Mouse (Mus musculus) cortical plate, adult 2 months (tissue): ENCODE results near the gene Tnc.

Source experiments
- CTCF ChIP-seq: fragments of 200-500 bp; IDR thresholded peaks from 2 replicates; pipeline ENCODE4 v1.5.1; 2011; ENCODE audit warnings: mild to moderate bottlenecking, control low read depth, low read length; ENCODE audit not compliant: insufficient read depth; ENCODE audit errors: extremely low read depth
- POLR2A ChIP-seq: fragments of 200-500 bp; IDR thresholded peaks from 2 replicates; pipeline ENCODE4 v1.6.1; 2011; ENCODE audit warnings: mild to moderate bottlenecking, low read length, control low read depth; ENCODE audit not compliant: insufficient read depth; ENCODE audit errors: extremely low read depth

- no peak for TF ChIP-seq CTCF
- TF ChIP-seq POLR2A, result no peak
Observed at GRCm38 (mm10) chr4:64005198-64005597, 41.6 kb downstream of the Tnc start.
